Mouse (Mus musculus): ENCODE data around the gene Tnrc6c. TPM values are rescaled to one million over a fixed set of nuclear protein-coding genes. Genes with fewer than 3 reads are reported as not detected.

The Tnrc6c gene
- polyA plus RNA-seq, 1 experiment from 2014 or later, result 6.6 TPM

DNA sequence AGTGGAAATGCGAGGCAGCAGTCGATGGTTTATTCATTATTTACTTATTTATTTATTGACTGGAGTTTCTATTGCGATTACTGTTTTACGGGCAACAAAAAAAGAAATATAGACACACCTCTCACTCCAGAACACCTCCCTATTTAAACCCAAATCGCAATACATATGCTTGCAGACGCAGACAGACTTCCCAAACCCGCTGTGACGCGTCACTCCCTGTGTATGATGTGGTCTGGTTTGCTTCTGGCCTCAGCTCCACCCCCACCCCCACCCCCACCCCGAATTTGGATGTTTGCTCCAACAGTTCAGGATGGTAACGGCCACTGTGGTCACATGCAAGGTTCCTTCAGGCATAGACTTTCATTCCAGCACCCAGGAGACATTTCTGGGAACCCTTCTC is 15.3 kb upstream of the Tnrc6c start:
- ATAC-seq (replicated peaks; ENCODE audit: insufficient number of reproducible peaks, insufficient read depth, low FRiP score, low read depth), result no peak
- no peaks in the 10 kb centered on the region for H3K9me3 ChIP-seq (replicated peaks)

DNA sequence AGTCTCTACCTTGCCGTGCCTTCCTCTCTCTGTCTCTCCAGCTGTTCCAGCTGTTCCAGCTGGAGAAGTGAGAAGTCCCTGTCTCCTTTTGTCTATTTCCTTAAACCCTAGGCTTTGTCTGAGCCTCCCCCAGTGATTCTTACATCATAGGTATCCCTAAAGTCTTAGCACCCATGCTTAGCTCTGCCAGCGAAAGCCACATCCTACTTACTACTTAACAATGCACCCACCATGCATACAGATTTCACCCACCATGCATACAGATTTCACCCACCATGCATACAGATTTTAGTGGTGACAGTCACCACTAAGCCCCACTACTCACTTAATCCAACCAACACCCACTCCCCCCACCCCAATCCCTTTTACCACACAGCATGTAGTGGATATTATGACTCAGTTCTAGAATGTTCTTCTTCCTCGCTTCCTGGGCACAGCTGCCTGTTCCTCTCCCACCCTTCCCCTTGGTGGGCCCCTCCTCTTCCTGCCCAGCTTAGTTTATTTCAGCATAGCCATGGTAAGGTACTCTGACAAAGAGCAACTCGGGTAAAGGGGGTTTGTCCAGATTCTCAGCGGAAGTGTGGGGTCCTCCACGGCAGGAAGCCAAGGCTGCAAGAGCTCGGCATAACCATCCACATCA is 14.6 kb upstream of the Tnrc6c start:
- Histone ChIP-seq H3K27ac (no peak overlapping the region), H3K9ac (no peak overlapping the region), H3K27me3 (no peaks in the 10 kb centered on the region; the same call in 1 of the 2 replicates), H3K4me1 (replicated peaks) (peaks cover 4% of the 10 kb centered on the region; the same call in 1 of the 2 replicates), H3K4me3 (no peak overlapping the region), H3K9me3 (replicated peaks) (no peaks in the 10 kb centered on the region), H3K4me2 (no peak overlapping the region), H3K36me3 (no peaks in the 10 kb centered on the region)
- ATAC-seq (replicated peaks; ENCODE audit: insufficient number of reproducible peaks, insufficient read depth, low FRiP score, low read depth), result no peak
- 75% methylated on average over 7 of the region's 7 CpGs for WGBS

More for the DNA sequence above, 15.3 kb upstream of the Tnrc6c start:
- Histone ChIP-seq H3K4me3 (no peak overlapping the region), H3K27ac (no peak overlapping the region), H3K36me3 (no peaks in the 10 kb centered on the region), H3K27me3 (no peaks in the 10 kb centered on the region), H3K4me2 (no peak overlapping the region), H3K9ac (no peak overlapping the region), H3K4me1 (replicated peaks) (peaks cover 4% of the 10 kb centered on the region; the same call in 1 of the 2 replicates)
- 45% methylated on average over 11 of the region's 11 CpGs for WGBS

DNA sequence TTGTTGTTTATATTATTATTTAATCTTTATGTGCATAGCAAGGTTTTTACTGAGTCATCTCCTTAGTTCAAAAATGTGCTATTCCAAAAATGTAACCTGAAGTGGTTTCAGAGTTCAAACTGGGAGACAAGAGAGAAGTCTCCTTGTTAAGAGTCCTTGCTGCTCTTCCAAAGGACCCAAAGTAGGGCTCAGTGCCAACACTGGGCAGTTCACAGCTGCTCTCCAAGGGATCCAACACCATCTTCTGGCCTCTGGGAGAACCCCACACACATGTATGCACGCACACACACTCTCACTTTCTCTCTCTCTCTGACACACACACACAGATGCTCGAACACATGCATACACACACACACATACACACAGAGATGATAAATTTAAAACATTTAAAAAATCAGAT is 11.9 kb upstream of the Tnrc6c start:
- no peak overlapping the region for H3K4me2 ChIP-seq
- no peaks in the 10 kb centered on the region for H3K36me3 ChIP-seq
- no peak overlapping the region for H3K27ac ChIP-seq
- H3K27me3 ChIP-seq, result no peaks in the 10 kb centered on the region; the same call in 1 of the 2 replicates
- no peaks in the 10 kb centered on the region for H3K9me3 ChIP-seq (replicated peaks)
- no peak overlapping the region for H3K4me3 ChIP-seq
- 70% methylated on average over 2 of the region's 2 CpGs for WGBS
- no peak for ATAC-seq (replicated peaks; ENCODE audit: insufficient number of reproducible peaks, insufficient read depth, low FRiP score, low read depth)
- peaks cover 7% of the 10 kb centered on the region; the same call in 1 of the 2 replicates for H3K4me1 ChIP-seq (replicated peaks)
- H3K9ac ChIP-seq, result no peak overlapping the region

DNA sequence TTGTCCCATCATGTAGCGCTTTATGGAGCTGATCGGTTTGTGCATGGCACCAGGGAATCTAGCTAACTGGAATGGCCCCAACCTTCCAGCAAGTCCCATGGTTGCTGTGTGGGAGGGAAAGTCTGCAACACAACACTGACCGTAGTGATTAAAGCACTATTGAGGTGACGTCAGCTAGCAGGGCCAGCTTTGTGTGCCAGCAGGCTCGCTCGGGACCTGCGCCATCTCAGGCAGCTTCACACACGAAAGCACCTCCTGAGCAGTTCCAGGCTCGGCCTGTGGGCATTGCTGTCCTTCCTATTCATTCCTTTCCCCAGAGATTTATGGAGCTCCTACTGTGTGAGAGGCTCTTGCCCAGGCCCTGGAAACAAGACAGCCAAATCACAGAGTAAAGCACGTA is 10.8 kb upstream of the Tnrc6c start:
- ATAC-seq (replicated peaks; ENCODE audit: insufficient number of reproducible peaks, insufficient read depth, low FRiP score, low read depth), result no peak
- 60% methylated on average over 10 of the region's 10 CpGs for WGBS

DNA sequence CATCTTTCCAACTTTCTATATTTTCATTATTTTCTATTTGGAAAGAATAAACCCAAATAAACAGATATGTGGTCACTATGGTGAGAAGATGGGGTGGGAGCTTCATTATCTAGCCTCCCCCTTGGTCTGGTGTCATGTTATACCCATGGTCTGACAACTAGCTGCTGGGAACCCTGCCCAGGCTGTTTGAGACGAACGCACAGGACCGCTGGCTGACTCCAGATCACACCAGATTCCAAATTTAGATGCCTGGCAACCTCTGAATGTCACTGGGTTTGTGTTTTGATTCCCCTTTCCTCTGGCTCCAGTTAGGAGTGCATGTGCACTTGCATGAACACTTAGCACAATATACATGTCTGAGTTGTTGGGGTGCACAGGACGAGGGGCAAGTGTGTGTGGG is 7.3 kb upstream of the Tnrc6c start:
- no peaks in the 10 kb centered on the region for H3K36me3 ChIP-seq
- peak overlapping the region; percentile 63 for H3K27ac ChIP-seq
- H3K27me3 ChIP-seq, result peaks cover 8% of the 10 kb centered on the region; the same call in 1 of the 2 replicates
- H3K9ac ChIP-seq, result no peak overlapping the region
- 33% methylated on average over 4 of the region's 4 CpGs for WGBS
- no peaks in the 10 kb centered on the region for H3K9me3 ChIP-seq (replicated peaks)
- ATAC-seq (replicated peaks; ENCODE audit: insufficient number of reproducible peaks, insufficient read depth, low FRiP score, low read depth), result peak; percentile 39; the same call in 1 of the 2 replicates
- H3K4me3 ChIP-seq, result no peak overlapping the region
- H3K4me1 ChIP-seq (replicated peaks), result peaks cover 7% of the 10 kb centered on the region; the same call in 1 of the 2 replicates
- H3K4me2 ChIP-seq, result no peak overlapping the region

More for the DNA sequence above, 10.8 kb upstream of the Tnrc6c start:
- Histone ChIP-seq H3K36me3 (no peaks in the 10 kb centered on the region), H3K4me1 (replicated peaks) (peaks cover 7% of the 10 kb centered on the region; the same call in 1 of the 2 replicates), H3K4me3 (no peak overlapping the region), H3K9ac (no peak overlapping the region), H3K27ac (no peak overlapping the region), H3K27me3 (no peaks in the 10 kb centered on the region; the same call in 1 of the 2 replicates), H3K9me3 (replicated peaks) (no peaks in the 10 kb centered on the region), H3K4me2 (no peak overlapping the region)

DNA sequence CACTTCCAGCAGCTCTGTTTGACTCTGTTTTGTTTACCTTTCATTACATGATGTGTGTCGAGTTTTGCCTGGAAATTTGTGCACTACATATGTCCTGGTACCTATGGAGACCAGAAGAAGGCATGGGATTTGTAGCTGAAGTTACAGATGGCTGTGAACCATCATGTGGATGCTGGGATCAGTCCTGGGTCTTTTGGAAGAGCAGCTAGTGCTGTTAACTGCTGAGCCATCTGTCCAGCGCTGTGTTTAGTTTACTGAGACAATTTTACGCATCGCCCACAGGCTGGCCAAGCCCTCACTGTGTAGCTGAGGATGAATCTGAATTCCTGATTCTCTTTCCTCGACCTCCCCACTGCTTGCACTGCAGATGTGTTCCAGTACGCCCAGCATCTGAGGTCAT is 6.1 kb upstream of the Tnrc6c start:
- Histone ChIP-seq H3K4me1 (replicated peaks) (peaks cover 10% of the 10 kb centered on the region; the same call in 1 of the 2 replicates), H3K27ac (no peak overlapping the region), H3K4me3 (no peak overlapping the region), H3K9ac (no peak overlapping the region), H3K36me3 (no peaks in the 10 kb centered on the region), H3K9me3 (replicated peaks) (no peaks in the 10 kb centered on the region), H3K27me3 (peaks cover 17% of the 10 kb centered on the region; the same call in 1 of the 2 replicates), H3K4me2 (no peak overlapping the region)
- 73% methylated on average over 6 of the region's 6 CpGs for WGBS
- ATAC-seq (replicated peaks; ENCODE audit: insufficient number of reproducible peaks, insufficient read depth, low FRiP score, low read depth), result no peak

DNA sequence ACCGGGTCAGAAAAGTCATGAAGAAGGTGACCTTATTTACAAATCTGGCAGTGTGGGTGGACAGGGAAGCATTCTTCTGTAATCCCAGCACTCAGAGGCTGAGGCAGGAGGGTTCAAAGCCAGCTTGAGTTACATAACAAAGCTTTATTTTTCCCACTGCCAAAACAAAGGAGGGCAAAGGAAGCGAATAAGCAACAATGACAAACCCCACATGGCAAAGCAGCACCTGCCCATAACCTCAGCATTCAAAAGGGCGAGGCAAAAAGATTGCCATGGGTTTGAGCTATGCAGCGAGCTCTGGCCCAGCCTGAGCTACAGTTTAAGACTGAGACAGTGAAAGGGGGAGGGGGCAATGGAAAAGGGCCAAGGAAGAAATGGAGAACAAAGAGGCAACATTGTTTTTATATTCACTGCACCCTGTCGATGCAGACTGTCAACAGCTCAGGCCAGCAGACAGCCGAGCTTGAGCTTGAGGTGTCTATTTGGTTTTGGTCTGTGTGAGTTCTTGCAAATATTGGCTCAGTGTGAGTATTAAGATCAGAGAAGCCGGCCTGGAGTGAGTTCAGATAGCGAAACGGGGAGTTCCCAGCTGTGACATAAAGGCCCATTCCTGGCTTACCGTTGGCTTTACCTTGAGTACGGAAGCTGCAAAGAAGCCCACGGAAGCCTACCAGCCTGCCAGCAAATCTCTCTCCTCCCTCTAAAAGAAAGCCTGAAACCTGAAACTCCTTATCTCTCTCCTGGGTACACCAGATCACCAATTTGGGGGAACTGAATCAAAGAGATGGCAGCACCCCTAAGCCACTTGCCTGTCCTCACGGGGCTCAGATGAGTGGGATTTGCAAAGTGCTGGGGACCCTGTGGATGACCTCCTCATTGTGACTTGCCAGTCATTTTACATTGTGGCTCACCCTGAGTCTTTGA is 3.1 kb upstream of the Tnrc6c start:
- 55% methylated on average over 13 of the region's 13 CpGs for WGBS
- ATAC-seq (replicated peaks; ENCODE audit: insufficient number of reproducible peaks, insufficient read depth, low FRiP score, low read depth), result no peak
- Histone ChIP-seq H3K27me3 (peaks cover 17% of the 10 kb centered on the region; the same call in 1 of the 2 replicates), H3K4me1 (replicated peaks) (peaks cover 15% of the 10 kb centered on the region), H3K27ac (no peak overlapping the region), H3K9me3 (replicated peaks) (no peaks in the 10 kb centered on the region), H3K36me3 (no peaks in the 10 kb centered on the region), H3K9ac (no peak overlapping the region), H3K4me2 (no peak overlapping the region), H3K4me3 (no peak overlapping the region)

DNA sequence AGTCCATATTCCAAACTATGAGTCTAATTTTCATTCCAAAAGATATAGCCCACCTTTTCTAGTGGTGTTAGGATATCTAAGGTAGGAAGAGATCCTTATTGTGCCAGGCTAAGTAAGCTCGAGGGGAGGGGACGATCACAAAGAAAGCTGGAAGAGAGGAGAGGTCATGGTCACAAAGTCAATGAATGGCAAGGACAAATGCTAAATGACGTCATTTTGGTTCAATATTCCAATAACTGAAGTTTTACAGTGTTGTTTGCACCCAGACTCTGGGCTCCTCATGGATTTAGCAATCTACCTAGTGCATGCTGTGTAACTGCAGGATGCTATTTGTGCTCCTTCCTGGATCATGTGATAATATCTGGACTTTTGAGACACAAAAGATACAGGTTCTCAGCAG is 1.2 kb upstream of the Tnrc6c start:
- WGBS, result 66% methylated on average over 3 of the region's 3 CpGs
- no peak for ATAC-seq (replicated peaks; ENCODE audit: insufficient number of reproducible peaks, insufficient read depth, low FRiP score, low read depth)
- Histone ChIP-seq H3K9me3 (replicated peaks) (no peaks in the 10 kb centered on the region), H3K27me3 (peaks cover 17% of the 10 kb centered on the region; the same call in 1 of the 2 replicates), H3K4me3 (no peak overlapping the region), H3K27ac (no peak overlapping the region), H3K36me3 (no peaks in the 10 kb centered on the region), H3K4me2 (peak overlapping the region; percentile 81), H3K4me1 (replicated peaks) (peaks cover 21% of the 10 kb centered on the region), H3K9ac (peak overlapping the region; percentile 8; the same call in 1 of the 2 replicates)

DNA sequence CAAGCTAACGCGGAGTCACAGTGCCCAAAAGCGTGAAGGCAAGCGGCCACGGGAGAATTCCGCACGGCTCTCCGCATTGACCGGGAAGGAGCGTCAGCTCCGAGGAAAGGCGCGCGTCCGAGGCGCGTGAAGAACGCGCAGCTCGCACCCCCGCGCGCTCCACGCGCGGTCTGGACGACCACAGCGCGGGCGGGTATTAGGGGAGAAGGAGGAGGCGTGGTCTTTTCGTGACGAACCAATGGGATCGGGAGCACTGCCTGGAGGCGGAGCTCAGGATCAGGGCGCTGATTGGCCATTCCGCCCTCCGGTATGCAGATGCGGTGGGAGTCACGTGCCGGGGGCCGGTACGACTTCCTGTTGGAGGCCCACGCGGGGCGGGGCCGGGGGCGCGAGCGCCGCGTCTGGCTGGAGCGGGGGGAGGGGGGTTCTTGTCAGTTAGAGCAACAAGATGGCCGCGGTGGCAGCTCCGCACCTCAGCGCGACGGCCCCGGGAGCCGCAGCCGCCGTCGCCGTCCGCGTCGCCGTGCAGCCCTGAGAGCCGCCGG is 363 bp downstream of the Tnrc6c start:
- H3K27ac ChIP-seq, result peak overlapping the region; percentile 98
- under 1% methylated on average over 69 of the region's 71 CpGs for WGBS
- peak overlapping the region; percentile 81 for H3K4me2 ChIP-seq
- H3K4me3 ChIP-seq, result peak overlapping the region; percentile 92
- ATAC-seq (replicated peaks; ENCODE audit: insufficient number of reproducible peaks, insufficient read depth, low FRiP score, low read depth), result peak; percentile 97
- peak overlapping the region; percentile 95 for H3K9ac ChIP-seq
- H3K36me3 ChIP-seq, result no peaks in the 10 kb centered on the region
- peaks cover 34% of the 10 kb centered on the region for H3K4me1 ChIP-seq (replicated peaks)
- no peaks in the 10 kb centered on the region for H3K9me3 ChIP-seq (replicated peaks)
- peaks cover 17% of the 10 kb centered on the region; the same call in 1 of the 2 replicates for H3K27me3 ChIP-seq

DNA sequence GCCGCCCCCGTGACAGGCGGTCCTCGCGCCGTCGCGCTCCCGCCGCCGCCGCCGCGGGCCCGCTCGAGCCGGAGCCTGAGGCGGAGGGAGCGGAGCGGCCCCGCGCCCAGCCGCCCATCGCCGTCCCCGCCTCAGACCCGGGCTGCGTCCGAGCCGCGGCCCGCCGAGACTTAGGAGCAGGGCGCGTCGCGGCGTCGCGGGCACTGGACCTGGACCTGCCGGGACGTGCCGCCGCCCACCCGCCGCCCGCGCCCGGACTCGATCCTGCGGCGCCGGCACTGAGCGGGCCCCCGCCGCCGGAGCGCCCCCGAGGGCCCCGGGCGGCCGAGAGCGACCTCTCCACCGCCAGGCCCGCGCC is 824 bp downstream of the Tnrc6c start:
- H3K27me3 ChIP-seq, result peaks cover 17% of the 10 kb centered on the region; the same call in 1 of the 2 replicates
- H3K4me1 ChIP-seq (replicated peaks), result peaks cover 34% of the 10 kb centered on the region
- ATAC-seq (replicated peaks; ENCODE audit: insufficient number of reproducible peaks, insufficient read depth, low FRiP score, low read depth), result peak; percentile 45
- no peaks in the 10 kb centered on the region for H3K36me3 ChIP-seq
- peak overlapping the region; percentile 92 for H3K4me3 ChIP-seq
- H3K27ac ChIP-seq, result peak overlapping the region; percentile 98
- H3K4me2 ChIP-seq, result peak overlapping the region; percentile 81
- peak overlapping the region; percentile 95 for H3K9ac ChIP-seq
- WGBS, result 0% methylated on average over 40 of the region's 66 CpGs
- no peaks in the 10 kb centered on the region for H3K9me3 ChIP-seq (replicated peaks)
